Mouse (Mus musculus) adrenal gland, postnatal 10 days (tissue): ENCODE measurements at regions not wholly inside any gene's neighbourhood (a gene's known extent, or its start where the extent isn't known, plus 50 kb on each side); places are given as distances from the start of the nearest gene placed in this dataset.
A peak's percentile ranks its signal among the peaks of the same experiment; 100 is the strongest.

Experiments used
- DNase-seq: peaks from one replicate; pipeline ENCODE4 v3.0.0; 2021; ENCODE audit warnings: mixed read lengths

- no peak for DNase-seq
Observed at GRCm38 (mm10) chr6:148541981-148542380, 97.8 kb upstream of the Tmtc1 start.

GRCm38 (mm10) chr6:148539207-148539960 is 95.2 kb upstream of the Tmtc1 start:
- DNase-seq = no peak

- no peak for DNase-seq
Observed at GRCm38 (mm10) chr6:148534364-148534763, 90.2 kb upstream of the Tmtc1 start.

- DNase-seq = peak; percentile 7
Observed at GRCm38 (mm10) chr6:148531068-148531467, 86.9 kb upstream of the Tmtc1 start.

- DNase-seq = no peak
Observed at GRCm38 (mm10) chr6:148528611-148529010, 84.4 kb upstream of the Tmtc1 start.

GRCm38 (mm10) chr6:148522893-148523292 is 78.7 kb upstream of the Tmtc1 start:
- DNase-seq = no peak

GRCm38 (mm10) chr6:148517536-148518245 is 73.5 kb upstream of the Tmtc1 start:
- no peak for DNase-seq

- DNase-seq = no peak
Observed at GRCm38 (mm10) chr6:148516654-148517053, 72.5 kb upstream of the Tmtc1 start.

- DNase-seq = no peak
Observed at GRCm38 (mm10) chr6:148515105-148515504, 70.9 kb upstream of the Tmtc1 start.

- DNase-seq = no peak
Observed at GRCm38 (mm10) chr6:148514645-148515044, 70.5 kb upstream of the Tmtc1 start.

- DNase-seq = no peak
Observed at GRCm38 (mm10) chr6:148514124-148514523, 69.9 kb upstream of the Tmtc1 start.

GRCm38 (mm10) chr6:148513134-148513533 is 68.9 kb upstream of the Tmtc1 start:
- DNase-seq = peak; percentile 17

GRCm38 (mm10) chr6:148505325-148505724 is 61.1 kb upstream of the Tmtc1 start:
- no peak for DNase-seq

GRCm38 (mm10) chr6:148500251-148501179 is 56.3 kb upstream of the Tmtc1 start:
- DNase-seq = no peak
